Mouse (Mus musculus): ENCODE results near the gene Gm21119. TPM values are rescaled to one million over a fixed set of nuclear protein-coding genes. Genes with fewer than 3 reads are reported as not detected.
"Not testable (repeated sequence)": the region's sequence is repeated elsewhere in the genome, so short reads cannot be mapped to it uniquely, and the experiment has no call there.

The Gm21119 gene
- total RNA-seq (2022), result 1 to 10 TPM in 3 of 4 experiments, under 1 TPM in 1; 0.32 to 2.3 (median 1.3) TPM

DNA sequence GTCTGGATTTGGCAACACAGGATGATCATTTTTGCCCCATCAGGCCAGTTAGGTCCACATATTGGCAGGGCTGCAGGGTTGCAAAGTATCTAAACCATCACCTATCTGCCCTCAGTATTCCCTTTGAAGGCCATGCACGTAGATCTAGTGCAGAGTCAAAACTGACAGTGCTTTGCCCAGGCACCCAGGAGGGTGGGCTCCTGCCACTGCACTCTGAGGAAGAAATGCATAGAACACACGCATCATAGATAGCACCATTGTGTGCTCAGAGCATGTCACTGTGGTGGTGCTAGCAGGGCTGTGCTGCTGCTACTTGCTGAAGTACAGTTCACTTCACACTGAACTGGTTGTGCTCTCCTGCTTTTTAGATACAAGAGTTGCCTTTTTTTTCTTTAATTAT, at the start of gene Gm21119:
Gm21119 (plus strand) TSS at position 301 of the 400 bp plus-strand sequence.
- not testable (repeated sequence) for DNase-seq

DNA sequence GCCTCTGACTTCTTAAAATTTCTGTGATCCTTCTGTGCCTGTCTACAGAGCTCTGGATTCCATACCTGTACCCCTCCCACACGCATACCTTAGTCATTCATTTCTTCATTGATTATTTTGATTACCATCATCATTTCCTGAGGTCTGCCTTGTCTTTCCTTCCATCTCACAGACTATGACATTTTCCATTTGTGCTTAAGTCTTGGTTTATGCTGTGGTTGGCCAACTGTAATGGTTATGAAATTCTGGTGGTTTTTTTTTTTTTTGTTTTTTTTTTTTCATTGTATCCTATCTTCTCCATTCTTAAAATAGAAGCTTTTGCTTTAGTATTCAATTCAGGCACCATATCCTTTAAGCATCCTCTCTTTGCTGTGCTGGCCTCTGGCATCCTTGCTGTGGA, 48.0 kb upstream of the Gm21119 start:
- not testable (repeated sequence) for DNase-seq

- DNase-seq, result not testable (repeated sequence)
Measured at GRCm38 (mm10) chr8:20581081-20581480, 33.6 kb upstream of the Gm21119 start.

DNA sequence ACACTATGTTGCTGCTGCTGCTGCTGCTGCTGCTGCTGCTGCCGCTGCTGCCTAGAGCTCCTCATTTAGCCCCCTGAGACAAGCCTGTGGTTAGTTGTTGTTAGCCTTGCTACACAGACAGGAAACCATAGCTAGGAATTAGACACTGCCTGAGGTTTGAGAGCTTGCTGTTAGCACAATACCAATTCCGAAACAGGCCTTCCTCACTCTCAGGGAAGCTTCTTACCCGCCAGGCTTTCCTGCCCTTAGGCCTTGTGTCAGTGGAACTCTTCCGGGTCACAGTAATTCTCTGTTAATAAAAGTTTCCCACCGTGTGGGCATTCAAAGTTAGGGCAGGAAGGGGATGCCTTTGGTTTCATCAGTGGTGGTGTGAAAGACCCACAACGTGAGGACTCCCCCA, 31.9 kb upstream of the Gm21119 start:
- DNase-seq, result not testable (repeated sequence)

- DNase-seq, result not testable (repeated sequence)
Measured at GRCm38 (mm10) chr8:20588268-20589177, 26.2 kb upstream of the Gm21119 start.

GRCm38 (mm10) chr8:20589178-20589539, 25.6 kb upstream of the Gm21119 start:
- not testable (repeated sequence) for DNase-seq

DNA sequence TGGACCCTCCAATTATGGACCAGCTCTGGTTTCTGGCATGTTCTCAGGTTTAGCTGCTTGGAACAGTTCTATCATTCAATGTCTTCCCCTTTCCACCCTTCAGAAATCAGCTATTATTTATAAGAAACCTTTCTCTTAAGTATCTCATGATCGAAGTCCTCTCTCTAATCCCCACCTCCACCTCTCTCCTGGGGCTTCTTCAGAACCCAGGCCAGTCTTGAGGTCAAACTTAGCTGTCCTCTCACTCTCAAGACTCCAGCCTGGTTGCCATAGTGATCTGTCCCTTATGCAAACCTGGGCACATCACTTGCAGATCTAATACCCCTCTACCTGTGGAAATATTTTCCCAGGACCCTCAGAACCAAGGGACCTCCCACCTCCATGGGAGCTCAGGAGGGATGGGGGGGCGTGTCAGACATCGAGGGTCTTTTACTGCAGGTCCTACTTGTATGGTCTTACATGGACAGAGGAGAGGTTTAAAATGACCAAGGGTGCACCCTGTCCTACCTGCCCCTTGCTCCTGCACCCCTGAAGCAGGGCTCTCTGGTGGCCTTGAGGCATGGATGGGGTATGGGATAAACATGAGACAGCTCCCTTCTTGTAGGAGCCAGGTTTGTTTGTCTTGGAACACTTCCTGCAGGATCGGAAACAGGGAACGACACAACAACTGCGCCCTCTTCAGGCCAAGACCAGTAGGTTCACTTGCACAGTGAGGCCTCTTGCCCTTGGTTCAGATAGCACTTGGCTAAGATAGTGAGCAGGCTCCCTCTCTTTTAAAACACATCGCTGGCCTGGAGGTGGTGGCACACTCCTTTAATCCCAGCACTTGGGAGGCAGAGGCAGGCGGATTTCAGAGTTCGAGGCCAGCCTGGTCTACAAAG, 24.4 kb upstream of the Gm21119 start:
- DNase-seq, result peak; percentile 47

DNA sequence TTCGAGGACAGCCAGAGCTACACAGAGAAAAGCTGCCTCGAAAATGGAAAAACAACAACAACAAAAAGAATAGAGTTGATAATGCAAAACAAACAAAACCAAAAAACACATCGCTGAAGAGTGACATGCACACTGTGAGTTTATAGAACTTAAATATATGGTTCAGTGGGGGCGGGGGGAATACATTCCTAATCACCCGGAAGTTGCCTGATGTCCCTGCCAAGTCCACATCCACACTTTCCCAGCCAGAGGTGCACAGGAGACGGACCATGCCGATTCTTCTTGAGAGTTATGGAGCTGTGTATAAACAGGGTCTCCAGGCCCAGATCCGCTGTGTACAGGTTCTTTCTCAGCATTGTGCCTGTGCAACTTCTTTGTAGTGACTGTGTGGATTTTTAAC, 23.7 kb upstream of the Gm21119 start:
- not testable (repeated sequence) for DNase-seq

DNA sequence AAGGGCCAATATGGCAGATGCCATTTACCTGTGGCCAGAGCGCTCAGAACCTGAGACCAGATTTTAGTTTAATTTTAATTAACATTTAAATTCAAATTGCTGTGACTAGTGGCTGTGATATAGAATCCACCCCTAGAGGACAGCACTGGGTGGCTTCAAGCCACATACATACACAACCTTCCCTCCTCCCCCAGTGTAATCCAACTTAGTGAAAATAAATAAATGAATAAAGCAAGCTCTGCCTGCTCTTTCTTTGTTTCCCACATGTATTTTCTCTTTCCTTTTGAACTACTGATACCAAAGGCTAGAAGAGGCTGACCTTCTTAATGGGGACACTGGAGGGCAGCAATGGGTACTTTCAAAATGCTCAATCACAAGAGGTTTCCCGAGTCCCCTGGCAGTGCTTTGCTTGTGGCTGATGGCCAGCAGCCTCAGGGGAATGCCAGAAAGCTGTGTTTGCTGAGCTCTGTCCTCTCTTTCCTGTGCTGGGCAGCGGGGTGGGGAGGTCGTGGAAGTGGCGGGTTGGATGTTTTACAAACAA, 21.9 kb upstream of the Gm21119 start:
- not testable (repeated sequence) for DNase-seq

- peak; percentile 39 for DNase-seq
Measured at GRCm38 (mm10) chr8:20593841-20594240, 20.9 kb upstream of the Gm21119 start.

DNA sequence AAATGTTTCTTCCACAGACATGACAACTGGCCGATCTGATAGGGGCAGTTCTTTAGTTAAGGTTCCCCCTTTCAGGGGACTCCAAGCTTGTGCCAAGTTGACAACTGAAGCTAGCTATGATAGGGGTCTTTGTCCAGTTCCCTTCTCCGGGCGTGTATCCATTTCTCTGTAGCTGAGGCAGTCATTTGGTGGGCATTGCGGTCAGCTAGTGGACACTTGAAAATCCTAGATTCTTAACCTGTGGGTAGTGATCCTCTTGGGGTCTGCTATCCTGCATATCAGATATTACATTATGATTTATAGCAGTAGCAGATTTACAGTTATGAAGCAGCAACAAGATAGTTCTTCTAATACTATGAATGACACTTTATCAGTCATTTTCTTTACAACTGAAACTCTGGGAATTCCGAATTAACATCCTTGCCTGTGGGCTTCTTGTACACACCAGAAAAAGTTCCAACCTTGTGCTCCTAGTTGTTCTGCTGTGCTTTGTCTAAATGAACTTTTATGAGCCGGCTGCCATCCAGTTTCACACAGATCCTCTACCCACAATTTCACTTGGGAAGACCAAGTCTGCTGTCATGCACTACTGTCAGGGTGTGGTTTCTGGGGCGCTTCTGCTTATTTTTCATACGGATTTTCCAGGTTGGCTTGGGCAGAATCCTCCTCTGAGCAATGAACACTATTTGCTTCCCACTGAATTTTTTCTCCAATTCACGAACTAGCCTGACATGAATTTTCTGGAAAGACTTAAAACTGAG, 18.5 kb upstream of the Gm21119 start:
- DNase-seq, result not testable (repeated sequence)

- peak; percentile 38 for DNase-seq
Measured at GRCm38 (mm10) chr8:20596842-20597708, 17.6 kb upstream of the Gm21119 start.

DNA sequence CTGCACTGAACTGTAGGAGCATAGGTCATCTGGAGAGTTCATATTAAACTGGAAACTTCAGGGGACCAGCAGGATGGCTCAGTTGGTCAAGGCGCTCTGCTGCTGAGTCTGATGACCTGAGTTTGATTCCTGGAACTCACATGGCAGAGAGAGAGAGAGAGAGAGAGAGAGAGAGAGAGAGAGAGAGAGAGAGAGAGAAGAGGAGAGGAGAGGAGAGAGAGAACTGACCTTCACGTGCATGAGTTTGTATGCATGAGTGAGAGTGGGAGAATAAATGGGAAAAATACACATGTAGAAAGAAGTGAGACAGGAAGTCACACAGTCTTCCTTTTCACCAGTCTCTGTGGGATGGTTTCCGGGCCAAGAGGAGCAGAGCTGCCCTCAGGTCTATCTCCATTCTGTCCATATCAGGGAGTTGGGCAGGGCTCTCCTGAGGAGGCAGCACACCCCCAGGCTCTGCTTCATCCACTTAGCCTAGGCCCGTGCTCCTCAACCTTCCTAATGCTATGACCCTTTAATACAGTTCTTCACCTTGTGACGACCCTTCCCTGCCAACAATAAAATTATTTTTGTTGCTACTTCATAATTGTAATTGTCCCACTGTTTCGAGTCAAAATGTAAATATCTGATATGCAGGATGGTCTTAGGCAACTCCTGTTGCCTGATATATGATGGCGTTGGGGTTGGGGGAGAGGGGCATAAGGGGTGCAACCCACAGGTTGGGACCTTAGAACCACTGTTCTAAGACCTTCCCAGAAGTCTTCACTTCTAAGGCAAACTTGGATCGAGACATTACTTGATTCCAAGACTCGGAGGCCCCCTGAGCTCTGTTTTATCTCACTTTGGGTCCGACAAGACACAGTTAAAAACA, 16.2 kb upstream of the Gm21119 start:
- not testable (repeated sequence) for DNase-seq

DNA sequence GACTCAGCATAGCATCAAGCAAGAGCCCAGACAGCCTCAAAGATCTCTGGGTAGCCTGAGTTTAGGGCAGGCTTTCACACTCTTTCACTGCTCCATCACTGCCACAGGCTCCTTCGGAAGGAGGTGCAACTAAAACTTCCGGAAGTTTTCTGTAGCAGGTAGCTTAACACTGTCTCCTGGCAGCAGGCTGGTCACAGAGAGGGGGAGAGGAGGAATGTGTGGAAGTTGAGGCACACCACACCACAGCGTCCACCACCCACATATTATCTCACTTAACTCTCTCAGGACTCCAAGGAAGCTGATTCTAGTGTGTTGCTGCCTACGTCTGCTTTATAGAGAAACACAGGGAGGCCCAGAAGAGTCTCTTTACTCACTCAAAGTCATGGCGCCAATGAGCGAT, 15.4 kb upstream of the Gm21119 start:
- DNase-seq, result not testable (repeated sequence)

GRCm38 (mm10) chr8:20610856-20611255, 3.9 kb upstream of the Gm21119 start:
- not testable (repeated sequence) for DNase-seq

- not testable (repeated sequence) for DNase-seq
Measured at GRCm38 (mm10) chr8:20612721-20613120, 2.0 kb upstream of the Gm21119 start.

- not testable (repeated sequence) for DNase-seq
Measured at GRCm38 (mm10) chr8:20630766-20631165, 16.0 kb downstream of the Gm21119 start.

GRCm38 (mm10) chr8:20637931-20638330, 23.2 kb downstream of the Gm21119 start:
- not testable (repeated sequence) for DNase-seq

DNA sequence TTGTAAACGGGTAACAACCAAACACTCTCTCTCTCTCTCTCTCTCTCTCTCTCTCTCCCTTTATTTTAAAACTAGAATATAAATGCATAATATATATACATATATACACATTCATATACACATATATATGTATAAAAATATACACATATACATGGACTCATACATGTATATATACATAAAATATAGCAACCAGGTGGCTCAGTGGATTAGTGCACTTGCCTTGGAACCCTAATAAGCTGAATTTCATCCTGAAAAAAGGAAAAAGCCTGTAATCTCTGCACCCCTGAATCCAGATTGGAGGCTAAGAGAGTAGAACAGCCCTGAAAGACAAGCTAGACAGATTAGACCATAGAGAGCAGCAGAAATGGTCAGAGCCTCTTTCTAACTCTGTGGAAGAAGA, 28.8 kb downstream of the Gm21119 start:
- peak; percentile 1 for DNase-seq

GRCm38 (mm10) chr8:20652976-20653375, 38.3 kb downstream of the Gm21119 start:
- DNase-seq, result peak; percentile 0
